Mouse (Mus musculus) lung, adult 2 months (tissue): ENCODE data around the gene Dhdds.

Experiments used
- CTCF ChIP-seq: fragments of 200-500 bp; IDR thresholded peaks from 2 replicates; pipeline ENCODE4 v1.5.1; 2011; ENCODE audit warnings: mild to moderate bottlenecking, low read length, control low read depth; ENCODE audit not compliant: insufficient read depth
- POLR2A ChIP-seq: fragments of 200-500 bp; IDR thresholded peaks from 2 replicates; pipeline ENCODE4 v1.6.1; 2011; ENCODE audit warnings: low read depth, mild to moderate bottlenecking, control low read depth, low read length, borderline replicate concordance; ENCODE audit errors: extremely low read depth

DNA sequence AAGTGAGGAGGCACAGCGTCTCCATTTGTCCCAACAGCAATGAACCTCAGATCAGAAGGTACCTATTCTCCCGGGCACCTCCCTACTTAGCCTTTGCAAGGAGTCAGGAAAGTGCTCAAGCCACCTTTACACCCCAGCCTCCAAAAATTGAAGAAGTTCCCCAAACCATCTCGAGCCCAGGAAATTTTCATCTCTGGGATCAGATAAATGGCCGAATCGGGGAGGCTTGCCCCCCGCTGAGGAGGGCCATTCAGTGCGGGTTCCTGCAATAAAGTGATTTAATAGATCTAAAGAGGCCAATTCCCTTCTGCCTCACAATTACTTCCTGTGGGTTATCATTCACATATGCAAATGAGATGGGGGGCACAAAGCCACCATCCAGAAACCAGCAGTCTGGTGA is 15.5 kb upstream of the Dhdds start:
- no peak for TF ChIP-seq CTCF
- TF ChIP-seq POLR2A = no peak
